Mouse (Mus musculus): ENCODE measurements around the gene Prss36. TPM values are rescaled to one million over a fixed set of nuclear protein-coding genes. Genes with fewer than 3 reads are reported as not detected.

The Prss36 gene
- polyA plus RNA-seq, 1 experiment from 2014 or later: 10.1 TPM

GRCm38 (mm10) chr7:127974413-127974930 is 27.9 kb upstream of the Prss36 start:
- Histone ChIP-seq H3K9ac (ENCODE audit: low read length) (no peak overlapping the region), H3K4me1 (ENCODE audit: control insufficient read depth in 2 of 2, insufficient read depth in 2 of 2, low read length in 2 of 2) (peaks cover 0 to 7% of the 10 kb centered on the region in 2 experiments; a peak in 2 of 4 replicates), H3K36me3 (ENCODE audit: control insufficient read depth, insufficient read depth, low read length) (peaks cover 100% of the 10 kb centered on the region), H3K27me3 (ENCODE audit: control insufficient read depth, insufficient read depth, low read length) (no peaks in the 10 kb centered on the region), H3K4me3 (ENCODE audit: control insufficient read depth in 1 of 2, insufficient read depth in 1 of 2, low read depth in 1 of 2, low read length in 2 of 2) (no peak overlapping the region), H3K27ac (replicated peaks in 1 of 2; ENCODE audit: control insufficient read depth in 1 of 2, insufficient read depth in 1 of 2, low read depth in 2 of 2, low read length in 2 of 2) (no peak overlapping the region), H3K9me3 (ENCODE audit: control insufficient read depth, low read length) (no peaks in the 10 kb centered on the region), H3K4me2 (ENCODE audit: low read length) (no peak overlapping the region)
- ATAC-seq (ENCODE audit: insufficient number of reproducible peaks, insufficient read depth, low FRiP score, low read depth): no peak
- 87% methylated on average over 2 of the region's 2 CpGs for WGBS

DNA sequence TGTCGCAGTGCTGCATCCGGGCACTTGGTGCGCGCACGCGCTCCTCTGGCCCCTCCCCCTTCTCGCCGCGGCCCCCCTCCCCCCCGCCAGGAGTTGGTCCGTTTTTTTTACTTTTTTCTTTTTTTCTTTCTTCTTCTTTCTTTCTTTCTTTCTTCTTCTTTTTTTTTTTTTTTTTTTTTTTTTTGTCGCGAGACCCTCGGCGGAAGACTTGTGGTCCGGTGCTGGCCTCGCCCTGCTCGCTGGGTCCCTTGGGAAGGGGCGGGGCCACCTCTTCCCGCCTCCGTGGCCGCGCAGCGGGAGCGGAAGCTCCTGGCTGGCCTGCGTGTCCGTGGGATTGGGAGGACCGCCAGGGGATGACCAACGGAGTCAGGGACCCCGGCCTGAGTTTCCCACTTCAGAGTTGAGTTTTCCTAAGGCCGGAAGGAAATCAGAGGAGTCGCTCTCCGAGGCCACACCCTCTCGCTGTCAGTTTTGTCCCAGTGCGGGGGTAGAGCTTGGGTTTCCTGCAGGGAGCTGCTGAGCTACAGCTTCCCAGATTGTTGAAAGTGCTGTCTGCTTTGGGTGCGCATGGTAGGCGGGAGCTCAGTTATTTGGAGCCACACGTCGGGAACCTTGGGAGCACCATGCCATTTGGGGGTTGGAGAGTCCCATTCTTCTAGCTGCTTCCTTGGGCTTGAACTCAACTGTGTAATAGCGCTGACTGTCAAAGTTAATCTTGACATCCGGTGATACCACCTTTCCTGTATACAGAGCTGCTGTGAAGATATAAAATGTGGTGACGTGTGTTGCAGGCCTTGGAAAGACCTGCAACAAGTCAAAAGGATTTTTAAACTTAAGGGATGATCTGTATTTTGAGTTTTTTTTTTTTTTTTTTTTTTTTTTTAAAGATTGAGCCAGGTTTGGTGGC is 21.6 kb upstream of the Prss36 start:
- Histone ChIP-seq H3K4me1 (ENCODE audit: control insufficient read depth in 2 of 2, insufficient read depth in 2 of 2, low read length in 2 of 2) (peaks cover 6 to 18% of the 10 kb centered on the region in 2 experiments), H3K9ac (ENCODE audit: low read length) (peak overlapping the region; percentile 99), H3K36me3 (ENCODE audit: control insufficient read depth, insufficient read depth, low read length) (peaks cover 40% of the 10 kb centered on the region), H3K4me3 (ENCODE audit: control insufficient read depth in 1 of 2, insufficient read depth in 1 of 2, low read depth in 1 of 2, low read length in 2 of 2) (peak overlapping the region; percentile 73 to 99), H3K4me2 (ENCODE audit: low read length) (peak overlapping the region; percentile 73), H3K27me3 (ENCODE audit: control insufficient read depth, insufficient read depth, low read length) (no peaks in the 10 kb centered on the region), H3K9me3 (ENCODE audit: control insufficient read depth, low read length) (no peaks in the 10 kb centered on the region), H3K27ac (replicated peaks in 1 of 2; ENCODE audit: control insufficient read depth in 1 of 2, insufficient read depth in 1 of 2, low read depth in 2 of 2, low read length in 2 of 2) (peak overlapping the region; percentile 46 to 98)
- ATAC-seq (ENCODE audit: insufficient number of reproducible peaks, insufficient read depth, low FRiP score, low read depth): peak; percentile 45; the same call in 1 of the 2 replicates
- WGBS: under 1% methylated on average over 38 of the region's 42 CpGs

DNA sequence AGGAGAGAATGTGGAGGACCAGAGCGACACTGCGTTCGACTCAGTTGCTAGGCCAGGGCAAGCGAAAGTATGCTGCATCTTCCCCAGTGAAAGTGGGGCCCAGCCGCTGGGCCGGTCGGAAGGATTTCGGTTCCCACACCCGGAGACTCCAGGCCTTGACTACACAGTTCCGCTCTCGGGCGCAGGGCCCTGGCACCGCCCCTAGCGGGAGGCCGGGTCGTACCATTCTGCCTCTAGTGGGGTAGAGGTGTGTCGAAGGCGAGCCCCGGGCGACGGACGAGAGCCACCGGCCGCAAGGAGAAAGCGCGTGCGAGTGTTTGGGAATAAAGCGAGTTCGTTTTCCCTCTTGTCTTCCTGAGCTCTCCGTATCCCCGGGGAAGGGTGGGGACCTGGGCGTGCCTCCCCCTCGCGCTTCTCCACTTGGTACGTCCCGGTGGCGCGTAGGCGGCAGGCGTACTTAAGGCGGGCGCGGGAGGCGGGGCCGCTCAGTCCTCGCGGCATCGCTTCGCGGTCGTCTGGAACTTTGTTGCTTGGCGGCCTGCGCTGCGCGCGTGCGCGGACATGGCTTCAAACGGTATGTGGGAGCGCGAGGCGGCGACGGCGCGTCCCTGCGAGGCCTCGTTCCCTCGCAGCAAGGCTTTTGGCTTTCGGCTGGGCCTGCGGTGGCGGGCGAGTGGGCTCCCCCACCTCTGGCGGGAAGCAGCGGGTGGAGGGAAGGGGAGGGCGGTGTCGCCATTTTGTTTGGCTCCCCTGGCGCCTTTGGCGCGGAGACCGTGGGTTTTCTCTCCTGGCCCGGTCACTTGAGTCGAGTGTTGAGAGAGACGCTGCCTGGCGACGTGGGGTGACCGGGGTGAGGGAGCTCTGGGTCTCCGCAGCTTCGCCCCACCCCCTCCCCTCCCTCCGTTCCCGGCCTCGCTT is 20.7 kb upstream of the Prss36 start, which contains the start of gene Fus:
Gene Fus (plus strand): TSS at position 454 of the 918 bp plus-strand sequence.
- peaks cover 6 to 18% of the 10 kb centered on the region in 2 experiments for H3K4me1 ChIP-seq (ENCODE audit: control insufficient read depth in 2 of 2, insufficient read depth in 2 of 2, low read length in 2 of 2)
- under 1% methylated on average over 92 of the region's 92 CpGs for WGBS
- peaks cover 30% of the 10 kb centered on the region for H3K36me3 ChIP-seq (ENCODE audit: control insufficient read depth, insufficient read depth, low read length)
- H3K27me3 ChIP-seq (ENCODE audit: control insufficient read depth, insufficient read depth, low read length): no peaks in the 10 kb centered on the region
- peak within 1 kb of the TSS; percentile 99 for H3K9ac ChIP-seq (ENCODE audit: low read length)
- H3K4me3 ChIP-seq (ENCODE audit: control insufficient read depth in 1 of 2, insufficient read depth in 1 of 2, low read depth in 1 of 2, low read length in 2 of 2): peak within 1 kb of the TSS; percentile 73 to 99
- H3K4me2 ChIP-seq (ENCODE audit: low read length): peak within 1 kb of the TSS; percentile 73
- ATAC-seq (ENCODE audit: insufficient number of reproducible peaks, insufficient read depth, low FRiP score, low read depth): peak; percentile 89
- no peaks in the 10 kb centered on the region for H3K9me3 ChIP-seq (ENCODE audit: control insufficient read depth, low read length)
- peak within 1 kb of the TSS; percentile 93 to 98 for H3K27ac ChIP-seq (replicated peaks in 1 of 2; ENCODE audit: control insufficient read depth in 1 of 2, insufficient read depth in 1 of 2, low read depth in 2 of 2, low read length in 2 of 2)

- H3K27ac ChIP-seq (replicated peaks in 1 of 2; ENCODE audit: control insufficient read depth in 1 of 2, insufficient read depth in 1 of 2, low read depth in 2 of 2, low read length in 2 of 2): peak overlapping the region; percentile 93 to 98
- H3K36me3 ChIP-seq (ENCODE audit: control insufficient read depth, insufficient read depth, low read length): peaks cover 22% of the 10 kb centered on the region
- ATAC-seq (ENCODE audit: insufficient number of reproducible peaks, insufficient read depth, low FRiP score, low read depth): no peak
- H3K27me3 ChIP-seq (ENCODE audit: control insufficient read depth, insufficient read depth, low read length): no peaks in the 10 kb centered on the region
- H3K4me2 ChIP-seq (ENCODE audit: low read length): peak overlapping the region; percentile 73
- H3K4me3 ChIP-seq (ENCODE audit: control insufficient read depth in 1 of 2, insufficient read depth in 1 of 2, low read depth in 1 of 2, low read length in 2 of 2): peak overlapping the region; percentile 73 to 99
- 8% methylated on average over 10 of the region's 10 CpGs for WGBS
- peak overlapping the region; percentile 99 for H3K9ac ChIP-seq (ENCODE audit: low read length)
- peaks cover 6 to 18% of the 10 kb centered on the region in 2 experiments for H3K4me1 ChIP-seq (ENCODE audit: control insufficient read depth in 2 of 2, insufficient read depth in 2 of 2, low read length in 2 of 2)
- no peaks in the 10 kb centered on the region for H3K9me3 ChIP-seq (ENCODE audit: control insufficient read depth, low read length)
Observed at GRCm38 (mm10) chr7:127966371-127966918, 19.9 kb upstream of the Prss36 start.

DNA sequence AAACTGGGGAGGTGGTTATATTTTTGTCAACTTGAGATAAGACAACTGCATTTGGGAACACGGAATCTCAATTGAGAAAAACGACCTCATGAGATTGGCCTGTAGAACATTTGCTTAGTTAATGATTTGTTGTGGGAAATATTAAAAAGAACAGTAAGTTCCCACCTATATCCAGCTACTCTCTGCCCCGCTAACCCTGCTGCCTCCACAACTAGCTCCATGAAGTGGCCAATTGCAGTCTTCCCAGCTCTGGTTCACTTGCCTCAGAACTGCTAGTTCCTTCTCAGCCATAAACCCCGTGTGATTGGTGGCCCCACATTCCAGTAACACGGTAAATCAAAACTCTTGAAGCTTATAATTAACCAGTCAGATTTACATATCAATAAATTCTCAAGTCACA is 12.8 kb upstream of the Prss36 start:
- Histone ChIP-seq H3K36me3 (ENCODE audit: control insufficient read depth, insufficient read depth, low read length) (no peaks in the 10 kb centered on the region), H3K9me3 (ENCODE audit: control insufficient read depth, low read length) (peaks cover 4% of the 10 kb centered on the region), H3K27ac (replicated peaks in 1 of 2; ENCODE audit: control insufficient read depth in 1 of 2, insufficient read depth in 1 of 2, low read depth in 2 of 2, low read length in 2 of 2) (no peak overlapping the region), H3K9ac (ENCODE audit: low read length) (no peak overlapping the region), H3K4me1 (ENCODE audit: control insufficient read depth in 2 of 2, insufficient read depth in 2 of 2, low read length in 2 of 2) (no peaks in the 10 kb centered on the region), H3K27me3 (ENCODE audit: control insufficient read depth, insufficient read depth, low read length) (no peaks in the 10 kb centered on the region), H3K4me2 (ENCODE audit: low read length) (no peak overlapping the region), H3K4me3 (ENCODE audit: control insufficient read depth in 1 of 2, insufficient read depth in 1 of 2, low read depth in 1 of 2, low read length in 2 of 2) (no peak overlapping the region)
- no peak for ATAC-seq (ENCODE audit: insufficient number of reproducible peaks, insufficient read depth, low FRiP score, low read depth)
- 54% methylated on average over 5 of the region's 5 CpGs for WGBS

- Histone ChIP-seq H3K27me3 (ENCODE audit: control insufficient read depth, insufficient read depth, low read length) (no peaks in the 10 kb centered on the region), H3K4me3 (ENCODE audit: control insufficient read depth in 1 of 2, insufficient read depth in 1 of 2, low read depth in 1 of 2, low read length in 2 of 2) (no peak overlapping the region), H3K9me3 (ENCODE audit: control insufficient read depth, low read length) (no peaks in the 10 kb centered on the region), H3K36me3 (ENCODE audit: control insufficient read depth, insufficient read depth, low read length) (no peaks in the 10 kb centered on the region), H3K9ac (ENCODE audit: low read length) (no peak overlapping the region), H3K4me2 (ENCODE audit: low read length) (no peak overlapping the region), H3K4me1 (ENCODE audit: control insufficient read depth in 2 of 2, insufficient read depth in 2 of 2, low read length in 2 of 2) (no peaks in the 10 kb centered on the region), H3K27ac (replicated peaks in 1 of 2; ENCODE audit: control insufficient read depth in 1 of 2, insufficient read depth in 1 of 2, low read depth in 2 of 2, low read length in 2 of 2) (no peak overlapping the region)
- WGBS: 32% methylated on average over 13 of the region's 13 CpGs
- ATAC-seq (ENCODE audit: insufficient number of reproducible peaks, insufficient read depth, low FRiP score, low read depth): no peak
Observed at GRCm38 (mm10) chr7:127952864-127953581, 6.5 kb upstream of the Prss36 start.
